ENCODE assay signal across 9 mouse cellular contexts in the genomic region with DNA sequence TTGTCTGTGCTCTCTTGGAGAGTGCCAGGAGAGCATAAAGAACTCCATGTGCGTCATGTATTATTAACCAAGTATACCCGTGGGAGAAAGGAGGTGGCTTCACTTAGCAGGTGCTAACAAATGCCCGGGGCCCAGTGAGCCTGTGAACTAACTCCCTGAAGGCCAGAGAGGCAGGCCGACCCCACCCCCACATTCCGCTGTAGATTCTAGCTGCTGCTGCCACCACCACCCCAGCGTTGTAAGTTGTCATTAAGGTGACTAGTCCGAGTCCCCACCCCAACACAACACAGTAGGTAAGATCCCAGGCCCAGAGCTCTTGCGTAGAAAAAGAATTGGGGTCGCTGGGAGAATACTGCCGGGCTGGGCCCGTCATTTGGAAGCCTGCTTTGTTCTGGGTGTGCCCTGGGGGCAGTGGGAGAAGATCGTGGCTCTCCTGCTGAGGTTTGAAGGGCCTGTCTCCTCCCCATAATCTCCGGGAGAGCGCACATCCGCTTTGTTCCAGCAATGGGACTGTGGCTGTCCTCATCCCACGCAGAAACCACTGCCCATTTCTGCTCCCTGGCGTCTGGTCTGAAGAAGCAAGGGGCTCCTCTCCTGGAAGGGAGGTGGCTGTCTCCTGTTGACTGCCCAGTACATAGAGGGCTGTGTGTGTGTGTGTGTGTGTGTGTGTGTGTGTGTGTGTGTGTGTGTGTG. TPM values are rescaled to one million over a fixed set of nuclear protein-coding genes. Genes with fewer than 3 reads are reported as not detected.
DNase-seq lines count a peak whose midpoint lies in the region; ATAC-seq and TF ChIP-seq lines count a peak whose summit lies in the region.
"Had no signal": no experiment of that assay in that cellular context is flagged by ENCODE, and none has a peak within 500 bp of the region (broad histone marks: within the 10 kb centered on the region; RNA-seq: fewer than 3 reads in every experiment).

No protein-coding gene starts in this region.

- H3K36me3 ChIP-seq in midbrain, embryonic 13.5 days: no peaks in the 10 kb centered on the region
- no peaks in the 10 kb centered on the region for H3K36me3 ChIP-seq in midbrain, embryonic 14.5 days (ENCODE audit: control insufficient read depth, insufficient read depth, low read length)
- no peaks in the 10 kb centered on the region for H3K36me3 ChIP-seq in intestine, embryonic 15.5 days
- no peaks in the 10 kb centered on the region for H3K36me3 ChIP-seq in stomach, postnatal 0 days (ENCODE audit: control insufficient read depth, insufficient read depth, low read length)

- H3K4me1 ChIP-seq in midbrain, embryonic 13.5 days (replicated peaks): peaks cover 24% of the 10 kb centered on the region
- peaks cover 4% of the 10 kb centered on the region; the same call in 1 of the 2 replicates for H3K4me1 ChIP-seq in midbrain, embryonic 14.5 days (ENCODE audit: control insufficient read depth, insufficient read depth, low read length)
- H3K4me1 ChIP-seq in intestine, embryonic 15.5 days (replicated peaks): peaks cover 27% of the 10 kb centered on the region
- 0 out of 2 replicates have a peak, but pooled peaks cover 4% of the 10 kb centered on the region for H3K4me1 ChIP-seq in stomach, postnatal 0 days (replicated peaks; ENCODE audit: control insufficient read depth, insufficient read depth)

- no peak overlapping the region for H3K9ac ChIP-seq in midbrain, embryonic 13.5 days (replicated peaks)
- H3K9ac ChIP-seq in midbrain, embryonic 14.5 days (replicated peaks; ENCODE audit: low read length): no peak overlapping the region
- no peak overlapping the region for H3K9ac ChIP-seq in intestine, embryonic 15.5 days
- no peak overlapping the region for H3K9ac ChIP-seq in stomach, postnatal 0 days (ENCODE audit: low read length)

- peak; percentile 90 for DNase-seq in heart, adult 11 months
- no peak for DNase-seq in heart, adult 8-10 months (ENCODE audit: low spot score)
- no peak for DNase-seq in midbrain, embryonic 14.5 days
- no peak for DNase-seq in stomach, postnatal 0 days (ENCODE audit: low spot score)
- DNase-seq in testis, postnatal 10 days (ENCODE audit: low spot score): no peak
- DNase-seq: B cell, adult 2 months had no signal

- peaks cover 100% of the 10 kb centered on the region for H3K27me3 ChIP-seq in midbrain, embryonic 13.5 days
- peaks cover 99% of the 10 kb centered on the region for H3K27me3 ChIP-seq in midbrain, embryonic 14.5 days (ENCODE audit: control insufficient read depth, insufficient read depth, low read length)
- peaks cover 97% of the 10 kb centered on the region for H3K27me3 ChIP-seq in intestine, embryonic 15.5 days (replicated peaks)
- H3K27me3 ChIP-seq in stomach, postnatal 0 days (ENCODE audit: control insufficient read depth, insufficient read depth, low read length): peaks cover 18% of the 10 kb centered on the region

- H3K27ac ChIP-seq in midbrain, embryonic 13.5 days: no peak overlapping the region
- H3K27ac ChIP-seq in midbrain, embryonic 14.5 days (replicated peaks; ENCODE audit: low read depth, low read length): no peak overlapping the region
- no peak overlapping the region for H3K27ac ChIP-seq in intestine, embryonic 15.5 days
- H3K27ac ChIP-seq in stomach, postnatal 0 days (replicated peaks): no peak overlapping the region

- 2% methylated on average over 17 of the region's 17 CpGs for WGBS in midbrain, embryonic 13.5 days
- WGBS in midbrain, embryonic 14.5 days: 2% methylated on average over 17 of the region's 17 CpGs
- 8% methylated on average over 17 of the region's 17 CpGs for WGBS in intestine, embryonic 15.5 days
- WGBS in stomach, postnatal 0 days: 16% methylated on average over 17 of the region's 17 CpGs

- H3K4me3 ChIP-seq in midbrain, embryonic 13.5 days (replicated peaks): no peak overlapping the region
- H3K4me3 ChIP-seq in midbrain, embryonic 14.5 days (replicated peaks; ENCODE audit: low read depth, low read length): no peak overlapping the region
- H3K4me3 ChIP-seq in intestine, embryonic 15.5 days (replicated peaks): peak overlapping the region; percentile 41; the same call in 1 of the 2 replicates
- H3K4me3 ChIP-seq in stomach, postnatal 0 days (ENCODE audit: low read depth, low read length): peak overlapping the region; percentile 34

- 0 out of 2 replicates have a peak, but pooled peaks have one; percentile 22 for ATAC-seq in midbrain, embryonic 13.5 days
- ATAC-seq in midbrain, embryonic 14.5 days (ENCODE audit: low FRiP score, low TSS enrichment): no peak
- ATAC-seq in intestine, embryonic 15.5 days: no peak; the same call in 1 of the 2 replicates
- no peak for ATAC-seq in stomach, postnatal 0 days (ENCODE audit: low FRiP score, low TSS enrichment)
- ATAC-seq in granulocyte monocyte progenitor cell, adult 5-6 weeks (replicated peaks; ENCODE audit: poor library complexity, severe bottlenecking): no peak

- TF ChIP-seq CTCF in stomach, postnatal 0 days (IDR thresholded peaks at IDR 0.05; ENCODE audit: low read depth): no peak

- no peak for TF ChIP-seq EP300 in stomach, postnatal 0 days (optimal IDR thresholded peaks at IDR 0.05)

- no peaks in the 10 kb centered on the region for H3K9me3 ChIP-seq in midbrain, embryonic 13.5 days
- H3K9me3 ChIP-seq in midbrain, embryonic 14.5 days (ENCODE audit: control insufficient read depth, low read length): no peaks in the 10 kb centered on the region
- no peaks in the 10 kb centered on the region for H3K9me3 ChIP-seq in intestine, embryonic 15.5 days
- no peaks in the 10 kb centered on the region for H3K9me3 ChIP-seq in stomach, postnatal 0 days (ENCODE audit: control insufficient read depth, low read length)

- H3K4me2 ChIP-seq in midbrain, embryonic 13.5 days (replicated peaks): no peak overlapping the region
- H3K4me2 ChIP-seq in midbrain, embryonic 14.5 days (ENCODE audit: low read length): no peak overlapping the region
- peak overlapping the region; percentile 93 for H3K4me2 ChIP-seq in intestine, embryonic 15.5 days (replicated peaks)
- no peak overlapping the region; the same call in 1 of the 2 replicates for H3K4me2 ChIP-seq in stomach, postnatal 0 days (replicated peaks; ENCODE audit: low read depth)

RNA-seq across cellular contexts. Expression of a gene that starts 3.0 kb away (rescaled TPM):
- total RNA-seq in heart, adult 8-10 months (2022): under 1 TPM in 3 of 4 experiments, not detected in 1; 0.08 to 0.26 (median 0.09) TPM
- polyA plus RNA-seq in midbrain, embryonic 13.5 days (2015; fragmentation: Nextera tagmentation; extraction: Ambion mirVana): 0.12 and 0.13 TPM in 2 replicates
- not detected in 2 replicates for polyA plus RNA-seq in midbrain, embryonic 14.5 days (2014; fragmentation: Nextera tagmentation; extraction: Ambion mirVana)
- polyA plus RNA-seq in intestine, embryonic 15.5 days (2015; fragmentation: Nextera tagmentation; extraction: Ambion mirVana): 9.0 and 9.3 TPM in 2 replicates
- 2.8 and 2.9 TPM in 2 replicates for polyA plus RNA-seq in stomach, postnatal 0 days (2015; fragmentation: Nextera tagmentation; extraction: Ambion mirVana)
- not detected in 2 replicates for total RNA-seq in granulocyte monocyte progenitor cell, adult 5-6 weeks (2014; fragmentation: Nextera tagmentation)
- total RNA-seq in granulocyte monocyte progenitor cell, adult 5-6 weeks (2017): not detected in 2 replicates

RNA-seq across cellular contexts. Expression of a gene that starts 8.7 kb away (rescaled TPM):
- total RNA-seq in heart, adult 8-10 months (2022): 1 to 10 TPM; 1.4 to 2.2 (median 1.6) TPM
- 1.3 and 1.9 TPM in 2 replicates for polyA plus RNA-seq in midbrain, embryonic 13.5 days (2015; fragmentation: Nextera tagmentation; extraction: Ambion mirVana)
- 1.5 TPM in 1 of 2 replicates, not detected in the other for polyA plus RNA-seq in midbrain, embryonic 14.5 days (2014; fragmentation: Nextera tagmentation; extraction: Ambion mirVana)
- 0.69 and 0.80 TPM in 2 replicates for polyA plus RNA-seq in intestine, embryonic 15.5 days (2015; fragmentation: Nextera tagmentation; extraction: Ambion mirVana)
- 0.40 and 0.41 TPM in 2 replicates for polyA plus RNA-seq in stomach, postnatal 0 days (2015; fragmentation: Nextera tagmentation; extraction: Ambion mirVana)
- not detected in 2 replicates for total RNA-seq in granulocyte monocyte progenitor cell, adult 5-6 weeks (2014; fragmentation: Nextera tagmentation)
- not detected in 2 replicates for total RNA-seq in granulocyte monocyte progenitor cell, adult 5-6 weeks (2017)

RNA-seq across cellular contexts. Expression of a gene that starts 16.5 kb away (rescaled TPM):
- 10 to 100 TPM; 15.3 to 17.1 (median 15.6) TPM for total RNA-seq in heart, adult 8-10 months (2022)
- polyA plus RNA-seq in midbrain, embryonic 13.5 days (2015; fragmentation: Nextera tagmentation; extraction: Ambion mirVana): 57.8 and 60.7 TPM in 2 replicates
- 50.2 and 52.5 TPM in 2 replicates for polyA plus RNA-seq in midbrain, embryonic 14.5 days (2014; fragmentation: Nextera tagmentation; extraction: Ambion mirVana)
- polyA plus RNA-seq in intestine, embryonic 15.5 days (2015; fragmentation: Nextera tagmentation; extraction: Ambion mirVana): 50.6 and 52.3 TPM in 2 replicates
- polyA plus RNA-seq in stomach, postnatal 0 days (2015; fragmentation: Nextera tagmentation; extraction: Ambion mirVana): 33.0 and 38.1 TPM in 2 replicates
- total RNA-seq in granulocyte monocyte progenitor cell, adult 5-6 weeks (2014; fragmentation: Nextera tagmentation): 38.9 and 45.1 TPM in 2 replicates
- total RNA-seq in granulocyte monocyte progenitor cell, adult 5-6 weeks (2017): 14.9 and 16.4 TPM in 2 replicates

RNA-seq across cellular contexts. Expression of a gene that starts 40.5 kb away (rescaled TPM):
- under 1 TPM in 3 of 4 experiments, not detected in 1; 0.19 to 0.34 (median 0.33) TPM for total RNA-seq in heart, adult 8-10 months (2022)
- polyA plus RNA-seq in midbrain, embryonic 13.5 days (2015; fragmentation: Nextera tagmentation; extraction: Ambion mirVana): 0.39 and 0.71 TPM in 2 replicates
- polyA plus RNA-seq in midbrain, embryonic 14.5 days (2014; fragmentation: Nextera tagmentation; extraction: Ambion mirVana): 0.12 and 0.97 TPM in 2 replicates
- polyA plus RNA-seq in intestine, embryonic 15.5 days (2015; fragmentation: Nextera tagmentation; extraction: Ambion mirVana): 105 and 126 TPM in 2 replicates
- 59.3 and 64.0 TPM in 2 replicates for polyA plus RNA-seq in stomach, postnatal 0 days (2015; fragmentation: Nextera tagmentation; extraction: Ambion mirVana)
- not detected in 2 replicates for total RNA-seq in granulocyte monocyte progenitor cell, adult 5-6 weeks (2014; fragmentation: Nextera tagmentation)
- not detected in 2 replicates for total RNA-seq in granulocyte monocyte progenitor cell, adult 5-6 weeks (2017)

Comparison
In these comparisons a context has a peak if more than half of its experiments do, and no peak if none do; other contexts are left out.
1. H3K4me3 ChIP-seq: peak in intestine, embryonic 15.5 days (single experiment) and stomach, postnatal 0 days (single experiment); none in midbrain, embryonic 13.5 days (single experiment) and midbrain, embryonic 14.5 days (single experiment).